Mouse (Mus musculus) embryonic fibroblast, embryonic 13.5 days (primary cell): ENCODE measurements around the gene Rps26. TPM values are rescaled to one million over a fixed set of nuclear protein-coding genes. Genes with fewer than 3 reads are reported as not detected.
"Not testable (repeated sequence)": the region's sequence is repeated elsewhere in the genome, so short reads cannot be mapped to it uniquely, and the experiment has no call there.

ENCODE experiments used
- H3K27ac ChIP-seq: 2 replicates; pipeline ENCODE4 v1.5.1; 2012; ENCODE audit warnings: low read length, control low read depth, inconsistent platforms; ENCODE audit not compliant: insufficient read depth
- H3K4me1 ChIP-seq: 2 replicates; pipeline ENCODE4 v1.6.1; 2011; ENCODE audit warnings: low read length; ENCODE audit not compliant: control insufficient read depth, insufficient read depth
- H3K4me3 ChIP-seq: 2 replicates; pipeline ENCODE4 v1.5.1; 2011; ENCODE audit warnings: mild to moderate bottlenecking, control low read depth, low read length; ENCODE audit not compliant: insufficient read depth
- CTCF ChIP-seq: IDR thresholded peaks from 2 replicates; pipeline ENCODE4 v1.5.1; 2011; ENCODE audit warnings: mild to moderate bottlenecking, control low read depth, low read length, moderate library complexity, borderline replicate concordance; ENCODE audit not compliant: insufficient read depth
- POLR2A ChIP-seq: IDR thresholded peaks from 2 replicates; pipeline ENCODE4 v1.6.1; 2011; ENCODE audit warnings: low read depth, mild to moderate bottlenecking, control low read depth, low read length, moderate library complexity
- polyA plus RNA-seq: library from polyadenylated mRNA; stranded (reverse); fragments of >200 nt; gene quantifications from 2 replicates; pipeline ENCODE4 v1.2.4, GENCODE M21; 2011; ENCODE audit warnings: low read depth; ENCODE audit not compliant: missing spikeins, insufficient read length

Gene Rps26
- polyA plus RNA-seq, 1 experiment, result 1,073 TPM

- TF ChIP-seq POLR2A, result no peak
- no peak for TF ChIP-seq CTCF
These were observed 11.6 kb downstream of the Rps26 start for GRCm38 (mm10) chr10:128614934-128615333.

GRCm38 (mm10) chr10:128613820-128614219, 12.7 kb downstream of the Rps26 start:
- not testable (repeated sequence) for H3K4me1 ChIP-seq, H3K4me3 ChIP-seq, H3K27ac ChIP-seq

More at GRCm38 (mm10) chr10:128614934-128615333, 11.6 kb downstream of the Rps26 start:
- H3K4me3 ChIP-seq, result no peak overlapping the region
- no peak overlapping the region for H3K27ac ChIP-seq
- no peaks in the 10 kb centered on the region for H3K4me1 ChIP-seq

GRCm38 (mm10) chr10:128613154-128613440, 13.4 kb downstream of the Rps26 start:
- Histone ChIP-seq H3K4me1 (no peaks in the 10 kb centered on the region), H3K27ac (no peak overlapping the region), H3K4me3 (no peak overlapping the region)
- no peak for TF ChIP-seq CTCF
- TF ChIP-seq POLR2A, result no peak

DNA sequence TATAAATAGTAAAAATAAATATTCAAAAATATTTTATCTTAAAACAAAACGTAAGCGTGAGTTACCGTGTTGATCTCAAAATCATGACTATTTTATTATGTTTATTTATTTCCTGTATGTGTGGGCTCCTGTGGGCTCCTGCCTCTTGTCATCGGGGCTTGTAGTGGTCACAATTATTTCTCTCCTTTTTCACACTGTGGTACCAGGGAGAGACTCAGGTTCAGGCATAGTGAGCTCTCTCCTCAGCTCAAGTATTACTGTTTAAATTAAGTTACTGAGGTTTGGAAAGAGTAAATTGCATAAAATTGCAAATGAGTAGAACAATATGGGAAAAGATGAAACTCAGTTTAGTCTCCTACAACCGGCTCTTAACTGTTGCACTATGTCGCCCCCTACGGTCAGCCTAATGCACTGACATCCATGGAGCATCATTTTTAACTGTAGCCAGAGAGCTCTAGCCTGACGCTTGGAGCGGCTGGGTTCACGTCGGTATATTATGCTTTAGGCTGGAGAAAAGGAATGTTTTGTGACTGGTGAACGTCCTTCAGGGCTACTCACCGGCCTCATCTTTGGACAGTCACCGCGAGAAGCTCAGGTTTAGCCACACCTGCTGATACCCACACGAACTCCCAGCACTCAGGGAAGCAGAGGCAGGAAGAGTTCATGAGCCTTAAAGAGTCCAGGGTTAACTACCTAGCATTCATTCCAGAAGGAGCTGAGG, 14.0 kb downstream of the Rps26 start:
- Histone ChIP-seq H3K4me1 (no peaks in the 10 kb centered on the region), H3K27ac (no peak overlapping the region), H3K4me3 (no peak overlapping the region)
- TF ChIP-seq CTCF, result peak; percentile 52; the same call in 1 of the 2 replicates
- no peak for TF ChIP-seq POLR2A

GRCm38 (mm10) chr10:128606483-128606882, 20.1 kb downstream of the Rps26 start:
- TF ChIP-seq CTCF, result no peak
- no peak for TF ChIP-seq POLR2A
- H3K27ac ChIP-seq, result no peak overlapping the region
- no peaks in the 10 kb centered on the region for H3K4me1 ChIP-seq
- no peak overlapping the region for H3K4me3 ChIP-seq

DNA sequence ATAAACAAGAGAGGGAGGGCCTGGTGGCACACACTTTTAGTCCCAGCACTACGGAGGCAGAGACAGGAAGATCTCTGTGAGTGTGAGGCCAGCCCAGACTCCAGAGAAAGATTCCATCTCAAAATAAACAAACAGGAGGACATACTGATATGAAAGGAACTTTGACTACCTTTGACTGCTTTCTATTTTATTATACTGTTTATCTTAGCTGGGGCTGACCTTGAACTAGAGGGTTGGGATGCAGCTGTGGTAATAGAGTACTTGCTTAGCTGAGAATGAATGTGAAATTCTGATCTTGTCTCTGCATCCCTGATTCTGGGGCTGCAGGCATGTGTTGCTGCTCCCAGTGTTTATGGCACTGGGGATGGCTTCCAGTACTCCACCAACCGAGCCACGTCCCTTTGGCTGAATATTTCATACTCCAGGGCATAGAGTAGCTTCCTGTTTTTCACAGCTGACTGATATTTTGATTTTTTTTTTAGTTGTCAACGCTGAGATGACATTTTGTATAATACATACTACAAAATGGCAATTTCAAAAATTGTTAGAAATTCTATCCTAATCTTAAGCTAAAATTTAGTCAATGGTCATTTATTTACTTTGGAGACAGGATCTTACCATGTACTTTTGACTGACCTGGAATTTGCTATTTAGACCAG, 23.9 kb downstream of the Rps26 start:
- H3K4me1 ChIP-seq, result no peaks in the 10 kb centered on the region; the same call in 1 of the 2 replicates
- no peak overlapping the region for H3K27ac ChIP-seq
- TF ChIP-seq POLR2A (no peak), CTCF (no peak)
- H3K4me3 ChIP-seq, result no peak overlapping the region

DNA sequence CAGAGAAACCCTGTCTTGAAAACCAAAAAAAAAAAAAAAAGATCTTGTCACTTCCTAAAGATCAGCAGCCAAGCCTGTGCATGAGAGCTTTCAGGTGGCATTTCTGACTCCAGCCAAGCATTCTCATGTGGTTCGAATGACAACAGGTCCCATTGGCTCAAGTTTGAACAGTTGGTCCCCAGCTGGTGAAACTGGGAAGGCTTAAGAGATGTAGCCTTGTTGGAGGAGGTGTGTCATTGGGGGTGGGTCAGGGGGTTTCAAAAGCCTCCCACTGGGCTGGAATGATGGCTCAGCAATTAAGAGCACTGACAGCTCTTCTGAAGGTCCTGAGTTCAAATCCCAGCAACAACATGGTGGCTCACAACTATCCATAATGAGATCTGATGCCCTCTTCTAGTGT, 25.0 kb downstream of the Rps26 start:
- H3K27ac ChIP-seq, result no peak overlapping the region
- no peak for TF ChIP-seq POLR2A
- TF ChIP-seq CTCF, result no peak
- H3K4me3 ChIP-seq, result no peak overlapping the region
- H3K4me1 ChIP-seq, result no peaks in the 10 kb centered on the region; the same call in 1 of the 2 replicates

GRCm38 (mm10) chr10:128598476-128598875, 28.1 kb downstream of the Rps26 start:
- Histone ChIP-seq H3K4me3 (no peak overlapping the region), H3K27ac (no peak overlapping the region), H3K4me1 (no peaks in the 10 kb centered on the region; the same call in 1 of the 2 replicates)
- TF ChIP-seq POLR2A, result no peak
- TF ChIP-seq CTCF, result no peak

- H3K4me3 ChIP-seq, result no peak overlapping the region
- H3K27ac ChIP-seq, result no peak overlapping the region
- TF ChIP-seq CTCF (no peak), POLR2A (no peak)
- no peaks in the 10 kb centered on the region for H3K4me1 ChIP-seq
These were observed 33.8 kb downstream of the Rps26 start for GRCm38 (mm10) chr10:128592797-128593196.

DNA sequence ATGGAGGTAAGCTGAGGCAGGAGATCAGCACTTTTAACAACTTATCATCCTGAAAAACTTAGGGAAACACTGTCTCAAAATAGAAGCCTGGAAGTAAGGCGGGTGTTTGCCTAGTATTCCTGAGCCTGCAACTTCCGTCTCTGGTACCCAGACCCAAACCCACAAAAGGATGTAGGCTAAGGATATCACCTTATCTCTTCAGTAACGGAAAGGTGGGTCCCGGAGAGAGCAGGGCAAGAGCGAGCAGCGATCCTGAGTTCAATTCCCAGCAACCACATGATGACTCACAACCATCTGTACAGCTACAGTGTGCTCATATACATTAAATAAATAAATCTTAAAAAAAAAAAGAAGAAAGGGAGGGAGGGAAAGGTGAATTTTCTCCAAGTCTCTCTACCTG, 35.1 kb downstream of the Rps26 start:
- no peak overlapping the region for H3K4me3 ChIP-seq
- no peak overlapping the region for H3K27ac ChIP-seq
- no peak for TF ChIP-seq CTCF
- no peaks in the 10 kb centered on the region for H3K4me1 ChIP-seq
